Mouse (Mus musculus): ENCODE results near the gene Ccl3.

DNA sequence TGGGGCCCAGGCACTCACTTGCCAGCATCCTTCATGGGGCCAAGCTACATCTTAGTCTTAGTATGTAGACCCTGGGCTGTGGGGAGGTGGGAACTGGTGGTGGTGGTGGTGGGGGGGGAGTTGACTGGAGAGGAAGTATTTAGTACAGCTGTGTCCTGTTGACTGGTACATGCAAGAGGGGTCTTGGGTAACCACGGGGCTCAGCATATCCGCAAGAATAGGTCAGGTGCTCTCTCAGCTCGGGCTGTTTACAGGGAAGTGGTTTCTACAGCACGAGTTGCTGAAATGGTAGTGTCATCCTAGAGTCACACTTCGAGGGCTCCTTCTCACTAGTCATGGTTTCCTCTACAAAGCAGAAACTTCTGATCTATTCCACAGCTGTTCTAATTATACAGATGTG is 9.0 kb downstream of the Ccl3 start:
- no peak for TF ChIP-seq EP300 (IDR thresholded peaks at IDR 0.05; ENCODE audit: low read depth)
- no peak for TF ChIP-seq CTCF (IDR thresholded peaks at IDR 0.05; ENCODE audit: low read depth)
